Mouse (Mus musculus) heart, postnatal 4 days (tissue): ENCODE data around the gene Mylk2. TPM values are rescaled to one million over a fixed set of nuclear protein-coding genes. Genes with fewer than 3 reads are reported as not detected.
A peak's percentile ranks its signal among the peaks of the same experiment; 100 is the strongest.

Experiments
- DNase-seq: peaks from one replicate; pipeline ENCODE4 v3.0.0; 2021
- microRNA-seq, 2 experiments: library from miRNA; unstranded; fragments of <30 nt; microRNA quantifications; one replicate each; pipeline ENCODE4 v1.2.0; 2021 to 2022
- total RNA-seq, 2 experiments: library from RNA; stranded (reverse); gene quantifications; 2 replicates each; pipeline ENCODE4 v1.2.3; 2021

Mylk2 gene
- total RNA-seq, 2 experiments from 2014 or later = 0.26 to 0.38 TPM

- DNase-seq = no peak
Measured at GRCm38 (mm10) chr2:152944013-152944412, 32.9 kb downstream of the Mylk2 start.

- DNase-seq = no peak
Measured at GRCm38 (mm10) chr2:152947098-152947497, 35.9 kb downstream of the Mylk2 start.

- no peak for DNase-seq
Measured at GRCm38 (mm10) chr2:152948438-152949020, 37.4 kb downstream of the Mylk2 start.

GRCm38 (mm10) chr2:152950358-152951064, 39.4 kb downstream of the Mylk2 start:
- no peak for DNase-seq

GRCm38 (mm10) chr2:152951065-152951849, 40.1 kb downstream of the Mylk2 start, which contains the start of gene Dusp15:
Gene Dusp15, minus strand, starts transcription at chr2:152951698.
- peak; percentile 29 for DNase-seq

- DNase-seq = no peak
Measured at GRCm38 (mm10) chr2:152951850-152952720, 40.9 kb downstream of the Mylk2 start.

DNA sequence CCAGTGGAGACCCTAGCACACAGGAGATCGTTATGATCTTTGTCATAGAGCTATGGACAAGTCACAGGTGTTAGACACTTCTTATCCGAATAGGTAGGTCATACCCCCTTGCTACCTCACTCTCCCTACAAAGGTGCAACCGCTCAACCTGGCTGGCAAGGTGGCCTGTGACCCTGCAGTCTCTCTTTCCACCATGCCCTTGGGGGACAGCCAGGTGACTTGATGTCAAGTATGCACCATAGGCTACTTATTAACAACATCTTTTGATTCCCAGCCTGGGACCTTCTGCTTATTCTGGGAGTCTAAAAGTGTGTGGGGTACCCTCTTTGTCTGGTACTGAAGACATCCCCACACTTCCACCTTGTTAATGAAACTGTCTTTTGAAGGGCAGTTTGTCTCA, 47.0 kb downstream of the Mylk2 start:
- DNase-seq = no peak

- DNase-seq = peak; percentile 60
Measured at GRCm38 (mm10) chr2:152962091-152962793, 51.1 kb downstream of the Mylk2 start, which contains the start of gene Ttll9. Gene Ttll9, plus strand, starts transcription at chr2:152962485.

GRCm38 (mm10) chr2:152965555-152965954, 54.4 kb downstream of the Mylk2 start:
- DNase-seq = no peak

Small RNAs within 50 kb of the gene (microRNA-seq; reads per million reads assigned to microRNA genes)
- 1.0 to 2.0 reads per million in 2 experiments for gene Mir5622

Other genes starting within 250 kb of the Mylk2 start
- gene H13, start 241.9 kb upstream of the Mylk2 start, total RNA-seq = 10 to 100 TPM; 54.1 to 54.2 TPM
- 10 to 100 TPM; 19.9 to 20.2 TPM for gene Mcts2, start 224.3 kb upstream of the Mylk2 start, total RNA-seq
- gene Id1, start 175.1 kb upstream of the Mylk2 start, total RNA-seq = 10 to 100 TPM; 71.8 to 76.6 TPM
- 10 to 100 TPM; 13.7 to 15.1 TPM for gene Cox4i2, start 157.2 kb upstream of the Mylk2 start, total RNA-seq
- 10 to 100 TPM; 39.0 to 45.0 TPM for gene Bcl2l1, start 79.6 kb upstream of the Mylk2 start, total RNA-seq
- 10 to 100 TPM; 42.4 to 51.9 TPM for gene Tpx2, start 63.4 kb upstream of the Mylk2 start, total RNA-seq
- 10 to 100 TPM in 1 of 2 experiments, 1 to 10 TPM in 1; 8.1 to 10.6 TPM for gene Foxs1, start 21.9 kb downstream of the Mylk2 start, total RNA-seq
- gene Dusp15, start 40.3 kb downstream of the Mylk2 start, total RNA-seq = under 1 TPM; 0.10 to 0.41 TPM
- not detected for gene Ttll9, start 51.1 kb downstream of the Mylk2 start, total RNA-seq
- 10 to 100 TPM; 52.2 to 54.7 TPM for gene Pdrg1, start 104.1 kb downstream of the Mylk2 start, total RNA-seq
- not detected for gene Xkr7, start 120.5 kb downstream of the Mylk2 start, total RNA-seq
- gene Ccm2l, start 154.6 kb downstream of the Mylk2 start, total RNA-seq = 10 to 100 TPM; 24.1 to 25.3 TPM
- gene Hck, start 197.1 kb downstream of the Mylk2 start, total RNA-seq = 1 to 10 TPM; 1.1 to 1.2 TPM
- 10 to 100 TPM; 68.7 to 73.8 TPM for gene Tm9sf4, start 250.0 kb downstream of the Mylk2 start, total RNA-seq